Mouse (Mus musculus) cerebellum, postnatal 14 days (tissue): Measurements from ENCODE around the gene Stat3.

Source experiments
- DNase-seq, 2 experiments: peaks; one replicate each; pipeline ENCODE4 v3.0.0; 2021; ENCODE audit warnings: mixed read lengths in 2 of 2

The Stat3 gene

GRCm38 (mm10) chr11:100939512-100940151, at the start of gene Stat3:
Gene Stat3 (minus strand): TSS chr11:100939540.
- DNase-seq: peak; percentile 100

- no peak for DNase-seq
These were observed 49.3 kb upstream of the Stat3 start for GRCm38 (mm10) chr11:100988674-100989073.

DNA sequence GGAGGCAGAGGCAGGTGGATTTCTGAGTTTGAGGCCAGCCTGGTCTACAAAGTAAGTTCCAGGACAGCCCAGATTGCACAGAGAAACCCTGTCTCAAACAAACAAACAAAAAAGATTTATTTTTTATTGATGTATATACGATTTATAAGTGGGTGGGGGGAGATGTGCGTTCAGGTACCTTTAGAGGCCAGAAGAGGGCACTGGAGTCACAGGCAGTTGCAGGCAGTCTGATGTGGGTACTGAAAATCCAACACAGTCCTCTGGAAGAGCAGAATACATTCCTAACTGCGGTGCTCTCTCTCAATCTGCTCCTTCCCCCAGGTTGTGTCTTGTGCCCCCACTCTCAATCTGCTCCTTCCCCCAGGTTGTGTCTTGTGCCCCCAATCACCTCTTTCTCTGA, 46.3 kb upstream of the Stat3 start:
- DNase-seq: no peak

DNA sequence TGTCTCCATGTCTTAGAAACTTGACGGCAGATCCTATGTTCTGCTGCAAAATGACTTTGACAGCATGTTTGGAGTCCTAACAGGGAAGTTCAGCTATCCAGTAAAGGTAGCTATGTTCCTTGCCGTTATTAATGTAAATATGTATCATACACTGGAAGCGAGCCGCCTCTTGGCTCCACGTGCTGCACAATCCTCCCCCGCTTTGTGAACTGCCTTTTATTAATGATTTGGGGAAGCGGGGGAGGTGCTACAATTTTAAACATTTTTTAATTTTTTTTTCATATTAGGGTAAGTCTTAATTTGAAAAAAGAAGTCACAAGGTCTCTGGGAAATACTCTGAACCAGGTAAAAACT, 44.4 kb upstream of the Stat3 start:
- DNase-seq: no peak

GRCm38 (mm10) chr11:100983125-100983777, 43.9 kb upstream of the Stat3 start:
- DNase-seq: peak; percentile 91 to 93

- no peak for DNase-seq
These were observed 42.7 kb upstream of the Stat3 start for GRCm38 (mm10) chr11:100982087-100982486.

GRCm38 (mm10) chr11:100981236-100981635, 41.9 kb upstream of the Stat3 start:
- DNase-seq: no peak

GRCm38 (mm10) chr11:100980438-100980837, 41.1 kb upstream of the Stat3 start:
- no peak for DNase-seq

DNA sequence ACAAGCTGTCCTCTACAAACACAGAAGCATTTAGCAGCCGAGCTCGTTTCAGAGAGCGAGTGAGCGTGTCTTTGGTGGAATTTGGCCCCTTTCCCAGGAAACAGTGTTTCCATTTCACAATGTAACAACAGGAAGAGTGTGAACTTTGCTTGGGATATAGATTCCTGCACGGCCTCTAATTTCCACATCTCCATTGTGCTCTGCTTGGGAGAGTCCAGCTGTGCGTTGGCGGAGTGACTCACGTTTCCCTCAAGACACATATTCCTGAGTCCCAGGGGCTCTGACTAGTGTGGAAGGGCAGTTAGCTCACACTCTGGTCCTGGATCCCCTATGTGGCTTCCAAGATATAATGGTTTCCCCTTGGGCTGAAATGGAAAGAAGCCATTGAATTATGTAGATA, 40.5 kb upstream of the Stat3 start:
- no peak for DNase-seq

DNA sequence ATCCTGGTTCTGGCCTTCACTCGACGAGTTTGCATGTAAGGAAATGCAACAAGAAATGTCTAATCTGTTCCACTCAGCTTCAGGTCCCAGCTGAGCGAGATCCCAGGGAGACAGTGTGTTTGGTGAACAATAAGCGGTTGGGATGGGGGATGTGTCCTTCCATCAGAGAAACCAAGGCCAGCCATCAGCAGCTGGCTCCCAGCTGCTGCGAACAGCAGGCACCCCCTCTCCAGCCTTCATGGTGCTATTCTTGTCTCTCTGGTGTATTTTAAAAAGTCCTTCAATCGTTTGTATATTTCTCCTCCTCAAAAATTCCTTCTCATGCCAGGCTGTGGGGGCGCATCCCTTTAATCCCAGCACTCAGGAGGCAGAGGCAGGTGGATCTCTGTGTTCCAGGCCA, 35.9 kb upstream of the Stat3 start:
- DNase-seq: no peak

DNA sequence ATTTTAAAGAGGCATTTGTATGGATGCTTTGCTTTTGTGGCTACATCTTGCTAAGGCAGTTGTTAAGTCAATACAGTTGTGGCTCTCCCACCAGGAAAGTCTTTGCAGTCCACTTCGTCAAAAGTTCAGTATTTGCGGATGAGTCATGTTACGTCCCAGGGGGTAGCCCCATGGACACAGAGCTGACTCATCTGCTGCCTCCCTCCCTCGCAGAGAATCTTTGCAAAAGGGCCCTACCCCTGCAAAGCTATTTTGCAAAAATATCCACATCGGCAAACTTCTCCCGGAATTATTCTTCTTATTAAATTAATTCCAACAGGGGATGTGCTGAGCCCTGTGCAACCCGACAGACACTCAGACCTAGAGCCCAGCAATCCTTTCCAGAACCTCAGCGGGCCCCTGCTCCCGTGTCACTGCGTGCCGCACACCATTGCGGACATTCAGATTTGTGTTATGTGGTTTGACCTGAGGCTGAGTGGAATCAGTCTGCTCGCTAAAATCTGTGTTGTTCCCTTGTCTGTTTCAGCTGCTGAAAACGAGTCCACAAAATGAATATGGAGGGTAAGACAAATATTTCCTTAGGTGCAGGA, 35.1 kb upstream of the Stat3 start:
- DNase-seq: no peak

- DNase-seq: no peak
These were observed 33.9 kb upstream of the Stat3 start for GRCm38 (mm10) chr11:100973245-100973644.

DNA sequence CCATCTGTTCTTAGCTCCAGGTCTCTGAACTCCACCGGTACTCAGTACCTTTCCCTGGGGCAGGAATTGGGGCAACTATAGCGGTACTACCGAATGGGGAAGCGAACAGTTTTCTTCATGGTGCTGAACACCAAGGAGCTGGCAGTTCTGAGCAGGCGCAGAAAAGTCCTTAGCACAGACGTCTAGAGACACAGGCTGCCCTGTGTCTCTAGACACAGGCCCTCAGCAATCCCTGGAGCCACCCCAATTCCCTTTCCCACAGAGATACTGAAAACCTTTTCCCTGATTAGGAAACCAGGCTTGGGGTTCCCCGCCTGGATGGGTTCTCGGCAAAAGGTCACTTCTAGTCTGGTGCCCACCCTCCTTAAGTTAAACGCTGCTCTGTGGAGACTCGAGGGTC, 32.1 kb upstream of the Stat3 start:
- DNase-seq: no peak

GRCm38 (mm10) chr11:100970557-100970937, 31.2 kb upstream of the Stat3 start, which contains the start of gene Cavin1:
Gene Cavin1 (minus strand): TSS chr11:100970887.
- DNase-seq: peak; percentile 67 to 79

- DNase-seq: peak; percentile 21 to 27
These were observed 30.6 kb upstream of the Stat3 start for GRCm38 (mm10) chr11:100969744-100970556.

GRCm38 (mm10) chr11:100969189-100969743, 29.9 kb upstream of the Stat3 start:
- no peak for DNase-seq

DNA sequence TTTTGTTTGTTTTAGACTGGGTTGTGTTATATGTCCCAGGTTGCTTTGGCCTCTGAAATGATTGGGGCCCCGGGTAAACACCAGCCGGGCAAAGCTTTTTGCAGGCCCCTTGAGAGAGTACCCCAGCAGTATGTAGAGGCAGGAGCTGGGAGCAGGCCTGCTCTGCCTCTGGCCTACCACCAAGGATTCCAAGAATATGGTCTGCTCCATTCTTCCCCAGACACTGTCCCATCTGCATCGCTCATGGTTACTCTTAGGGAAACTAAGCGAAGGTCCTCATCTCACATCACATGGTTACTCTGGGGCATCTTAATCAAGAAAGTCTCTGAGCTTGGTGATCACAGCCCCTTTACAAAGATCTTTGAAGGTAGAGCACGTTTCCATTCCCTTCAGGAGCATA, 29.2 kb upstream of the Stat3 start:
- DNase-seq: no peak

DNA sequence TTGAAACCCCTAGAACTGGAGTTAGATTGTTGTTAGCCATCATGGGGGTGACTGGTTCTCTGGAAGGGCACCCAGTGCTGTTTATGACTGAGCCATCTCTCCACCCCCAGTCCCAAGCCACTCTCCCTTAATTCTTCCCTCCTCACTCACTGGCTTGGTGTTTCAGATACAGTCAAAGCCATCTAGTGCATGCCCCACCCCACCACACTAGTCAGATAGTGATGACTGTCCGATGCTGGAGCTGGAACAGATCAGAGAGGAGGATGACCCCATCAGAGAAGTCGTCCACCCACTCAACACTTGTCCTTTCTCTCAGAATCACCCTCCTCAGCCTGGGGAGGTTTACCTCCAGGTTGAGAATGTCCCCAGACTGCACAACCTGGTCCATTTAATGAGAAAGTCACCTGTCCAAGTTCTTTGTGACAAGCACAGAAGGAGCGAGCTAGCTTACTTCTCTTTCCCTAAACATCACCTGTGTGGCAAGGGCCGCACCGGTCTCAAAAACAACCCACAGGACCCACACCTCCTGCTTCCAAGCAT, 28.6 kb upstream of the Stat3 start:
- no peak for DNase-seq

DNA sequence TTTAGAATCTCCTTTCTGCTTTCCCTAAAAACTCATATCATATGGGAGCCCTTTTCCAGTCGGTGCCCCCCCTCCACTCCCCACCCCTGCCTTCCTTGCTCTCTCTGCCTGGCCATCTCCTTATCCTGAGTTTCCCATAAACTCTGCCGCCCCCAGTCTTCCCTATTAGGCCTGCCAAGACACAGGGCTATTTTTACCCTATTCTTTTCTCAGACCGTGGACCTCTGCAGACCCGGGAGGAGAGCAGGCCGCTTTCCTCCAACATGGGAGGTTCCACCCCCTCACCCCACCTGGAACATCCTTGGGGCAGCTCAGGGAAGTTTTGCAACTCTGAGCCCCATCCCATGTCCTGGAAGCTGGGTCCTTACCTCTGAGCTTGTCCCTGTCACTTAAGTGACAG, 28.0 kb upstream of the Stat3 start:
- no peak for DNase-seq

DNA sequence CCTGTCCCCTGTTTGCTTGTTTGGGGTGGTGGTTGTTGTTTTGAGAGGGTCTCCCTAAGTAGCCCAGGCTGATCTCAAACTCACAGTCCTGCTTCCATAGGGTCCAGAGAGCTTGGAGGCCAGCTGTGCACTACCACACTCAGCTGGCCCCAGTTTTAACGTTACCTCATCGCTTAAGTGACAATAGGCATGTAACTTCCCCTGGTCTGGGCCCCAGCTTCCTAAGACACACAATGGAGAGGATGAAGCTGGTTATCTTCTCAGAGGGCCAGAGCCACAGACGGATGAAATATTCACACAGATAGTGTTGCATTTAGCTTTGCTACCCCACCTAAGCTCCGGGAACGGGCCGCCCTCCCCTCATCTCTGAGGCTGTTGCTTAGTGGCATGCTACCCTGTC, 26.4 kb upstream of the Stat3 start:
- no peak for DNase-seq

DNA sequence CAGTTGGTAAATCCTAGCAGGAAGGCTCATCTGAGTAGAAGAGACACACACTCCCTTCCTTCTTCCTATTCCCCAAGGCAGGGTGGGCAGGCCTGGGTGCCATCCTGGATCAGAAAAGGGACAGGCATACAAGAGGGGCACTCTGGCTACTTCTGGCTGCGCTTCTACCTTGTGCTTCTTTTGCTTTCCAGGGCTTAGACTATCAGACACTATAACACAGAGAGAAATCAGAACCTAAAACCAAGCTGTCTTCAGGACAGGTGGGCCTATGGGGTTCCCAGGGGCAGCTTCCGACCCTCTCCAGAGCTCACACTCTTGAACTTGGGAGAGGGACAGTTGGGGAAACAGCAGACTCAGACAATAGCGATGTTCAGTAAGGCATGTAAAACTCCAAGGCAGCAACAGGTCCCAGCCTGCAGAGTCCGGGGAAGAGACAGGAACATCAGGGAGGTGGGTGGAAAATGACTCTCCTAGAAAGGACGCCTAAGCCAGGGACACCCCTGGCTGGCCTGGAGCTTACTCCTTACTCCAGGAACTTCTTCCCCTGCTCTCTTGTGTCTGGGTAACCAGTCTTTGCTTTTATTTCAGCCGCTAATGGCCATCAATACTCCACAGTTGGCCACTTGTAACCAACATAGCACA, 25.7 kb upstream of the Stat3 start:
- no peak for DNase-seq

- DNase-seq: no peak
These were observed 24.8 kb upstream of the Stat3 start for GRCm38 (mm10) chr11:100964180-100964579.
